Mouse (Mus musculus) lung, postnatal 0 days (tissue): ENCODE results near the gene Spata16.

Source experiments
- CTCF ChIP-seq: IDR thresholded peaks from 2 replicates; pipeline ENCODE4 v1.5.1; 2016; ENCODE audit warnings: antibody characterized with exemption, mild to moderate bottlenecking
- EP300 ChIP-seq: IDR thresholded peaks from 2 replicates; pipeline ENCODE4 v1.6.1; 2016; ENCODE audit warnings: antibody characterized with exemption, mild to moderate bottlenecking, control low read depth

DNA sequence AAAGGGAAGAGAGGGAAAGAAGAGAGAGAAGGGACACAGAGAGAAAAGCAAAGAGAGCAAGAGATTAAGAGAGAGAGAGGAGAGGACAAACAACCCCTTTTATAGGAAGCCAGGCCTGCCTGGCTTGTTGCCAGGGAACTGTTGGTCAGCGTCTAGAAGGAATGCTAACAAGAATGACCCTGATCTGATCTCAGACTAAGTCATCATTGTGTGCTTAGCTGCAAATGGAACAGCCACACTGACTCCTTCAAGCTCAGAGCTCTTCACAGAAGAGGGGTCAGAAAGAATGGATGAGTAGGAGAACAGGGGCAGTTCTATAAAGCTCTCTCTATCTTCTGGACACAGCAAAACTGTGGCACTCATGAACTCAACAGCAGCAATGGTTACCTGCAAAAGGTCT is 334.7 kb downstream of the Spata16 start:
- TF ChIP-seq CTCF (no peak), EP300 (no peak)
